Mouse (Mus musculus): ENCODE measurements around the gene Ebi3.

GRCm38 (mm10) chr17:55959946-55960740, 7.7 kb downstream of the Ebi3 start:
- TF ChIP-seq CTCF (conservative IDR thresholded peaks at IDR 0.05; ENCODE audit: low read length) (no peak), POU5F1 (IDR thresholded peaks at IDR 0.05; ENCODE audit: borderline replicate concordance, low read length) (no peak)

Data from E14TG2a.4 (cell line).